Mouse (Mus musculus): Measurements from ENCODE around the gene Eif2ak4. TPM values are rescaled to one million over a fixed set of nuclear protein-coding genes. Genes with fewer than 3 reads are reported as not detected.

The Eif2ak4 gene
- polyA plus RNA-seq, 1 experiment from 2014 or later = 10.2 TPM

DNA sequence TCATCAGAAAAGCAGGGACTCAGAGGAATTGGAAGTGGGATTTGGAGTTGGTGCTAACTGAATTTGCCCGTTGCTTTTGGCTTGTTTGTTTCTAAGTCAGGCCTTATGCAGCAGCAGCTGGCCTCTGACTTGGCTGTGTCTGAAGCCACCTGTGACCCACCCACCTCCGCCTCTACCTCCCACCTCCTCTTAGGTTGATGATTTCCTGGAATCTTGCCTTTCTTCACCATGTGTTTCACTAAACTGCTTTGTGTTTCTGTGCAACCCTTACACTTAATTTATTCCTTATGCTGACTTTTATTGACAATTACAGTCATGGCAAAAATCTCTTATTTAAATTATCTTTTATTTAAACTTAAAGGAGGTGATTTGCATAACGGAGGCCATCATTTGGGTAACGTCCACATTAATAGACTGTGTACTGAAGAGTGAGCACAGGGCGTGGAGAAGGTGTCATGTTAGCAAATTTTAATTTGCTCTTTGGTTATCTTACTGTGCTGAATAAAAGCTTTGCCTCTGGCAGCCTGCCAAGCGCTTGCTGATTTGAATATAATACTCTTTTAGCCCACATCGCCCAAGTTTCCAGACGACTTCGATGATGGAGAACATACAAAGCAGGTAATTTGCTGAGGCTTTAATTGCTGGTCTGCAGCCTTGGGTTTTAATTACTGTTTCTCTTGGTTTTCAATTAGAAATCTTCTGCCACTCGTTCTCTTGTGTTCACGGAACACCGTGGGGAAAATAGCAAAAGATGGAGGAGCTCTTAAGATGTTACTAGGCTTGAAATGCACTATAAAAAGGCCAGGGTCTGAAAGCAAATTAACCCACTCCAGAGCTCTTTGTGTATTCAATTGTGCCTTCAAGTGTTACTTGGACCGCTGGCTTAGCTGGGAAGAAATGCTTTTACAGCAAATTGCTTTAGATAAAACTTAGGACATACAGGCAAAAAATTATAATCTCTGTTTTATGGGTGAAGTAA, 57.6 kb downstream of the Eif2ak4 start:
- no peaks in the 10 kb centered on the region for H3K9me3 ChIP-seq
- no peak overlapping the region for H3K27ac ChIP-seq
- no peak for ATAC-seq
- H3K9ac ChIP-seq = no peak overlapping the region
- no peak overlapping the region for H3K4me3 ChIP-seq (replicated peaks)
- no peak overlapping the region for H3K4me2 ChIP-seq (replicated peaks)
- H3K27me3 ChIP-seq (replicated peaks) = no peaks in the 10 kb centered on the region
- no peaks in the 10 kb centered on the region for H3K4me1 ChIP-seq (replicated peaks)
- 79% methylated on average over 13 of the region's 13 CpGs for WGBS
- no peaks in the 10 kb centered on the region for H3K36me3 ChIP-seq

DNA sequence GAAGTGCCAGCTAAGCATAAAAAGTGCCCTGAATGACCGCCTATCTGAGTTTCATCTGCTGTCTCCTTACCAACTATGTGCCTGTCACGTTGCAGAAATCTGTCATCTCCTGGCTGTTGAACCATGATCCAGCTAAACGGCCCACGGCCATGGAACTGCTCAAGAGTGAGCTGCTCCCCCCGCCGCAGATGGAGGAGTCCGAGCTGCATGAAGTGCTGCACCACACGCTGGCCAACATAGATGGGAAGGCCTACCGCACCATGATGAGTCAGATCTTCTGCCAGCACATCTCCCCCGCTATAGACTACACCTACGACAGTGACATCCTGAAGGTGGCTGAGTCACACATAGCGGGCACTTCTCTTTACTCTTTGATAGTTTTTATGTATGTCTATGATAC, 59.8 kb downstream of the Eif2ak4 start:
- no peak overlapping the region for H3K4me3 ChIP-seq (replicated peaks)
- H3K36me3 ChIP-seq = peaks cover 8% of the 10 kb centered on the region; the same call in 1 of the 2 replicates
- H3K4me1 ChIP-seq (replicated peaks) = no peaks in the 10 kb centered on the region
- 85% methylated on average over 12 of the region's 12 CpGs for WGBS
- no peaks in the 10 kb centered on the region for H3K9me3 ChIP-seq
- no peak overlapping the region for H3K27ac ChIP-seq
- ATAC-seq = no peak
- H3K27me3 ChIP-seq (replicated peaks) = no peaks in the 10 kb centered on the region
- H3K9ac ChIP-seq = no peak overlapping the region
- H3K4me2 ChIP-seq (replicated peaks) = no peak overlapping the region

DNA sequence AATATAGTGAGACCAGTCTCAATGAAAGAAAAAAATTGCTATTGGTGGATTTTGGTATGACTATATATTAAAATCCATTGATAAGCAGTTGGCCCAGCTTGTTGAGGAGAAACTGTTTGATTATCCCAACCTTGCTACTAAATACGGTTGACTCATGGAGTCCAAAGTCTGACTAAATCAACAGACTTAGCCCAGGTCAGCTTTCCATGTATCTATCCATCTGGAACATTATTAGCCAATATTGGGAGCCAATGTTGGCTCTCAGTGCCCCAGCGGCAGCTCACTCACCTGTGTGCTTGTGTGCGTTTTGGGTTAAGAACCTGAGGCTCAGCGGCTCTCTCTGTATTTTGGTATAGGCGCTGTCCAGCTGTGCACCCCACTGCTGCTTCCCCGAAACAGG, 62.6 kb downstream of the Eif2ak4 start:
- H3K9me3 ChIP-seq = no peaks in the 10 kb centered on the region
- peaks cover 10% of the 10 kb centered on the region; the same call in 1 of the 2 replicates for H3K36me3 ChIP-seq
- H3K4me1 ChIP-seq (replicated peaks) = no peaks in the 10 kb centered on the region
- 92% methylated on average over 6 of the region's 6 CpGs for WGBS
- no peaks in the 10 kb centered on the region for H3K27me3 ChIP-seq (replicated peaks)
- H3K4me2 ChIP-seq (replicated peaks) = no peak overlapping the region
- no peak for ATAC-seq
- no peak overlapping the region for H3K27ac ChIP-seq
- no peak overlapping the region for H3K4me3 ChIP-seq (replicated peaks)
- no peak overlapping the region for H3K9ac ChIP-seq

DNA sequence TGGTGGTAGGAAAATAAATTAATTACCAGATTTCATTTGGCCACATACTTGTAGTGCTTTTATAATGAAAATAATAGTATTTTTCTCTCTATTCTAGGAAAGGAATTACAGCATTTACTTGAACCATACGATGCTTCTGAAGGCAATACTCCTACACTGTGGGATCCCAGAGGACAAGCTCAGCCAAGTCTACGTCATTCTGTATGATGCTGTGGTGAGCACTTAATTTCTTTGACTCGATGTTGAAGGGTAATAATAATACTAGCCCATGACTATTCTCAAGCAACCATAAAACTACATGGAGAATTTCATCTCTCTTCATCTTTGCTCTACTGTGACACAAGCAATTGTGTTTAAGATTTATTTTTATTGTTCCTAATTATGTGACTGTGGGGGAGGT, 68.6 kb downstream of the Eif2ak4 start:
- no peaks in the 10 kb centered on the region for H3K27me3 ChIP-seq (replicated peaks)
- no peak for ATAC-seq
- H3K4me3 ChIP-seq (replicated peaks) = no peak overlapping the region
- peaks cover 12% of the 10 kb centered on the region; the same call in 1 of the 2 replicates for H3K36me3 ChIP-seq
- no peaks in the 10 kb centered on the region for H3K4me1 ChIP-seq (replicated peaks)
- H3K9me3 ChIP-seq = no peaks in the 10 kb centered on the region
- H3K9ac ChIP-seq = no peak overlapping the region
- no peak overlapping the region for H3K4me2 ChIP-seq (replicated peaks)
- WGBS = 90% methylated on average over 3 of the region's 3 CpGs
- no peak overlapping the region for H3K27ac ChIP-seq

- H3K9ac ChIP-seq = no peak overlapping the region
- ATAC-seq = no peak
- 93% methylated on average over 13 of the region's 13 CpGs for WGBS
- no peaks in the 10 kb centered on the region for H3K4me1 ChIP-seq (replicated peaks)
- no peak overlapping the region for H3K4me2 ChIP-seq (replicated peaks)
- H3K36me3 ChIP-seq = peaks cover 15% of the 10 kb centered on the region; the same call in 1 of the 2 replicates
- no peaks in the 10 kb centered on the region for H3K27me3 ChIP-seq (replicated peaks)
- no peak overlapping the region for H3K4me3 ChIP-seq (replicated peaks)
- H3K9me3 ChIP-seq = no peaks in the 10 kb centered on the region
- no peak overlapping the region for H3K27ac ChIP-seq
These were observed 69.2 kb downstream of the Eif2ak4 start for GRCm38 (mm10) chr2:118457463-118458261.

DNA sequence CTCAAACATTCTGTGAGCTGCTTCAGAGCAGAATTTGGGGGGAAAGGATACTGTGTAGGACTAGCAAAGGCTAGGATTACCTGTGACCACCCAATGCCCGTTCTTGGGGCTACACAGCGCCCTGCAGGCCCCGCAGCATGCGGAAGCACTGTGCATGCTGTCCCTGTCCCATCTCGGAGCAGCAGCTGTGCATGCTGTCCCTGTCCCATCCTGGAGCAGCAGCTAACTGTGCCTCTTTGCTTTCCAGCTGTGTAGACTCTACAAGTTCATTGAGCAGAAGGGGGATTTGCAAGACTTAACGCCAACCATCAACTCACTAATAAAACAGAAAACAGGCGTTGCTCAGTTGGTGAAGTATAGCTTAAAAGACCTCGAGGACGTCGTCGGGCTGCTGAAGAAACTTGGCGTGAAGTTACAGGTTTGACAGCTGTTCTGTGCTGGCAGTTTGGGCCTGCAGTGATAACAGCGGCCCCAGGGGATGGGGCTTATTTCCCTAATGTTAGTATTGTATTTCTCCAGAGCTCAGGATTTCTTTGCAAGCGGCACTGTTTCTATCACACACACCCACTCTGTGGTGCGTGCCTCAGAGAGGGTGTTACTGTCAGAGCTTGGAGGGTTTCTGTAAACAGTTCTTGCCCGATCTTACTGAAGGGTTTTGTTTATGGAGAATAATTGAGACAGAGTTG, 73.2 kb downstream of the Eif2ak4 start:
- no peak overlapping the region for H3K4me3 ChIP-seq (replicated peaks)
- H3K36me3 ChIP-seq = peaks cover 23% of the 10 kb centered on the region
- no peak overlapping the region for H3K27ac ChIP-seq
- no peaks in the 10 kb centered on the region for H3K4me1 ChIP-seq (replicated peaks)
- WGBS = 70% methylated on average over 16 of the region's 16 CpGs
- no peak overlapping the region for H3K9ac ChIP-seq
- H3K27me3 ChIP-seq (replicated peaks) = no peaks in the 10 kb centered on the region
- no peak overlapping the region for H3K4me2 ChIP-seq (replicated peaks)
- no peaks in the 10 kb centered on the region for H3K9me3 ChIP-seq
- ATAC-seq = no peak

- Histone ChIP-seq H3K4me1 (replicated peaks) (no peaks in the 10 kb centered on the region), H3K36me3 (peaks cover 18% of the 10 kb centered on the region), H3K4me3 (replicated peaks) (no peak overlapping the region), H3K27ac (no peak overlapping the region), H3K9me3 (no peaks in the 10 kb centered on the region), H3K9ac (no peak overlapping the region), H3K27me3 (replicated peaks) (no peaks in the 10 kb centered on the region), H3K4me2 (replicated peaks) (no peak overlapping the region)
- 89% methylated on average over 5 of the region's 5 CpGs for WGBS
- ATAC-seq = no peak
These were observed 75.1 kb downstream of the Eif2ak4 start for GRCm38 (mm10) chr2:118463480-118463879.

DNA sequence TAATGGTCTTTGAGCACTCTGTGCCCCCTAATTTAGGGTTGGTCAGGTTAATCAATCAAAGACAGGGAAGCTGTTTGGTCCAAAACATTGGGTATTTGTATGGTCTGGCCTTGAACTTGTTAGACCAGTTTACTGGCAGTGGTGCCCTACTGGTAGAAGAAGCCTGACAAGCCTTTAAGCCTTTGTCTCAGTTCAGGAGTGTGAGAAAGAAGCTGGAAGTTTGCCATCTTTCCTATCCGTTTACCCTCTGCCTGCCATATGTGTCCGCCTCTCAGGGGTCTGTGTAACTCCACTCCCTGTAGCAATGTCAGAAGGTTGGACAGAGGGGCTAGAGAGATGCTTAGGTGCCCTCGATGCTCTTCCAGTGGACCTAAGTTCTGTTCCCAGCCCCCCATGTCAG, 76.0 kb downstream of the Eif2ak4 start:
- H3K36me3 ChIP-seq = peaks cover 18% of the 10 kb centered on the region
- H3K9ac ChIP-seq = no peak overlapping the region
- ATAC-seq = no peak
- no peak overlapping the region for H3K4me3 ChIP-seq (replicated peaks)
- no peaks in the 10 kb centered on the region for H3K9me3 ChIP-seq
- 81% methylated on average over 3 of the region's 3 CpGs for WGBS
- no peaks in the 10 kb centered on the region for H3K4me1 ChIP-seq (replicated peaks)
- no peaks in the 10 kb centered on the region for H3K27me3 ChIP-seq (replicated peaks)
- no peak overlapping the region for H3K4me2 ChIP-seq (replicated peaks)
- H3K27ac ChIP-seq = no peak overlapping the region

GRCm38 (mm10) chr2:118465894-118466293, 77.5 kb downstream of the Eif2ak4 start:
- Histone ChIP-seq H3K9ac (no peak overlapping the region), H3K4me3 (replicated peaks) (no peak overlapping the region), H3K4me2 (replicated peaks) (no peak overlapping the region), H3K27ac (no peak overlapping the region), H3K36me3 (peaks cover 27% of the 10 kb centered on the region), H3K9me3 (no peaks in the 10 kb centered on the region), H3K4me1 (replicated peaks) (no peaks in the 10 kb centered on the region), H3K27me3 (replicated peaks) (no peaks in the 10 kb centered on the region)
- 78% methylated on average over 2 of the region's 2 CpGs for WGBS
- ATAC-seq = no peak

DNA sequence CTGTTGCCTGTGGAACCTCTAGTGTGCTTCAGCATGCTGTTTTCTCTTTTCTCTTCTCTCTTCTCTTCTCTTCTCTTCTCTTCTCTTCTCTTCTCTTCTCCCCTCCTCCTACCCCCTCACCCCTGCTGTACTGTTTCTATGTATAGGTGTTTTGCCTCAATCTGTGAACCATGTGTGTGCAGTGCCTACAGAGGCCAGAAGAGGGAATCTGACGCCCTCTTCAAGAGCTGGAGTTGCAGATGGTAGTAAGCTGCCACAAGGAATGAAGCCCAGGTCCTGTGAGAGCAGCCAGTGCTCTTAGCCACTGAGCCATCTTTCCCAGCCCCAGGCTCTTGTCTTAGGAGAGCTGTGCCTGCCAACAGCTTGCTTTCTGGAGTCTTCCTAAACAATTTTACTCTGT, 78.2 kb downstream of the Eif2ak4 start:
- ATAC-seq = no peak
- H3K36me3 ChIP-seq = peaks cover 34% of the 10 kb centered on the region

GRCm38 (mm10) chr2:118468354-118468753, 79.9 kb downstream of the Eif2ak4 start:
- H3K36me3 ChIP-seq = peaks cover 39% of the 10 kb centered on the region
- no peak overlapping the region for H3K4me2 ChIP-seq (replicated peaks)

More for the DNA sequence above, 78.2 kb downstream of the Eif2ak4 start:
- no peaks in the 10 kb centered on the region for H3K4me1 ChIP-seq (replicated peaks)
- WGBS = 47% methylated on average over 1 of the region's 1 CpGs
- no peak overlapping the region for H3K4me2 ChIP-seq (replicated peaks)
- H3K27me3 ChIP-seq (replicated peaks) = no peaks in the 10 kb centered on the region
- H3K9me3 ChIP-seq = no peaks in the 10 kb centered on the region
- no peak overlapping the region for H3K27ac ChIP-seq
- H3K4me3 ChIP-seq (replicated peaks) = no peak overlapping the region
- H3K9ac ChIP-seq = no peak overlapping the region

More at GRCm38 (mm10) chr2:118468354-118468753, 79.9 kb downstream of the Eif2ak4 start:
- H3K4me1 ChIP-seq (replicated peaks) = no peaks in the 10 kb centered on the region
- H3K9me3 ChIP-seq = no peaks in the 10 kb centered on the region
- ATAC-seq = no peak
- no peak overlapping the region for H3K9ac ChIP-seq
- no peak overlapping the region for H3K4me3 ChIP-seq (replicated peaks)
- no peak overlapping the region for H3K27ac ChIP-seq
- no peaks in the 10 kb centered on the region for H3K27me3 ChIP-seq (replicated peaks)
